Mouse (Mus musculus) ovary, adult 18-20 months (tissue): ENCODE data around the gene Tmprss11e.

Experiments used
- DNase-seq: peaks from one replicate; pipeline ENCODE4 v3.0.0; 2022; ENCODE audit warnings: low spot score, mixed read lengths

Gene Tmprss11e

GRCm38 (mm10) chr5:86745715-86746114 lies at the start of gene Tmprss11e:
Gene Tmprss11e, minus strand, starts transcription at chr5:86745815.
- DNase-seq = no peak

- no peak for DNase-seq
Observed at GRCm38 (mm10) chr5:86792807-86793206, 47.2 kb upstream of the Tmprss11e start.

- DNase-seq = no peak
Observed at GRCm38 (mm10) chr5:86792249-86792648, 46.6 kb upstream of the Tmprss11e start.

GRCm38 (mm10) chr5:86789954-86790353 lies 44.3 kb upstream of the Tmprss11e start:
- no peak for DNase-seq

GRCm38 (mm10) chr5:86786798-86787197 lies 41.2 kb upstream of the Tmprss11e start:
- no peak for DNase-seq

- no peak for DNase-seq
Observed at GRCm38 (mm10) chr5:86784205-86784604, 38.6 kb upstream of the Tmprss11e start.

GRCm38 (mm10) chr5:86783059-86783458 lies 37.4 kb upstream of the Tmprss11e start:
- DNase-seq = no peak

GRCm38 (mm10) chr5:86778471-86778870 lies 32.9 kb upstream of the Tmprss11e start:
- DNase-seq = no peak

GRCm38 (mm10) chr5:86776941-86777340 lies 31.3 kb upstream of the Tmprss11e start:
- no peak for DNase-seq

GRCm38 (mm10) chr5:86771010-86771409 lies 25.4 kb upstream of the Tmprss11e start:
- no peak for DNase-seq

GRCm38 (mm10) chr5:86769015-86769658 lies 23.5 kb upstream of the Tmprss11e start:
- DNase-seq = no peak

GRCm38 (mm10) chr5:86742796-86743195 lies 2.8 kb downstream of the Tmprss11e start:
- DNase-seq = no peak

GRCm38 (mm10) chr5:86741146-86741545 lies 4.5 kb downstream of the Tmprss11e start:
- DNase-seq = no peak

GRCm38 (mm10) chr5:86735808-86736207 lies 9.8 kb downstream of the Tmprss11e start:
- no peak for DNase-seq

GRCm38 (mm10) chr5:86730587-86730986 lies 15.0 kb downstream of the Tmprss11e start:
- no peak for DNase-seq

GRCm38 (mm10) chr5:86728574-86728973 lies 17.0 kb downstream of the Tmprss11e start:
- DNase-seq = no peak

- no peak for DNase-seq
Observed at GRCm38 (mm10) chr5:86727033-86727432, 18.6 kb downstream of the Tmprss11e start.

GRCm38 (mm10) chr5:86725021-86725420 lies 20.6 kb downstream of the Tmprss11e start:
- no peak for DNase-seq

- no peak for DNase-seq
Observed at GRCm38 (mm10) chr5:86722820-86723460, 22.7 kb downstream of the Tmprss11e start.

- DNase-seq = no peak
Observed at GRCm38 (mm10) chr5:86714967-86715366, 30.6 kb downstream of the Tmprss11e start.

- DNase-seq = no peak
Observed at GRCm38 (mm10) chr5:86704923-86705322, 40.7 kb downstream of the Tmprss11e start.

- DNase-seq = peak; percentile 4
Observed at GRCm38 (mm10) chr5:86684667-86685066, 60.9 kb downstream of the Tmprss11e start.

- DNase-seq = no peak
Observed at GRCm38 (mm10) chr5:86676262-86676661, 69.4 kb downstream of the Tmprss11e start, which contains the start of gene Tmprss11b. Gene Tmprss11b, minus strand, starts transcription at chr5:86676362.
